Mouse (Mus musculus) forebrain, embryonic 11.5 days (tissue): ENCODE measurements around the gene Ugdh. TPM values are rescaled to one million over a fixed set of nuclear protein-coding genes. Genes with fewer than 3 reads are reported as not detected.
A peak's percentile ranks its signal among the peaks of the same experiment; 100 is the strongest.

Experiments used
- ATAC-seq: fragments of 200-750 bp; cut with Nextera tagmentation; replicated peaks from 2 replicates; pipeline ENCODE4 v1.8.0; 2017; ENCODE audit warnings: moderate TSS enrichment; ENCODE audit not compliant: low FRiP score
- DNase-seq: peaks from one replicate; pipeline ENCODE4 v3.0.0-alpha.2; 2017; ENCODE audit warnings: low spot score
- H3K27ac ChIP-seq: fragments of 300-500 bp; sonication (generic); 2 replicates; pipeline ENCODE4 v1.5.1; 2014; ENCODE audit warnings: low read depth, low read length
- H3K27me3 ChIP-seq: fragments of 300-500 bp; sonication (generic); 2 replicates; pipeline ENCODE4 v1.6.1; 2014; ENCODE audit warnings: mild to moderate bottlenecking, low read length, mixed read lengths; ENCODE audit not compliant: control insufficient read depth, insufficient read depth
- H3K36me3 ChIP-seq: fragments of 300-500 bp; sonication (generic); 2 replicates; pipeline ENCODE4 v1.6.1; 2014; ENCODE audit warnings: mild to moderate bottlenecking, low read length, moderate library complexity, mixed read lengths; ENCODE audit not compliant: control insufficient read depth, insufficient read depth
- H3K4me1 ChIP-seq: fragments of 300-500 bp; sonication (generic); replicated peaks from 2 replicates; pipeline ENCODE4 v1.6.1; 2014; ENCODE audit warnings: low read length, mixed read lengths; ENCODE audit not compliant: control insufficient read depth, insufficient read depth
- H3K4me2 ChIP-seq: fragments of 300-500 bp; sonication (generic); 2 replicates; pipeline ENCODE4 v1.6.1; 2014; ENCODE audit warnings: low read depth, mild to moderate bottlenecking, low read length, moderate library complexity, mixed read lengths; ENCODE audit not compliant: severe bottlenecking
- H3K4me3 ChIP-seq: fragments of 300-500 bp; sonication (generic); 2 replicates; pipeline ENCODE4 v1.5.1; 2014; ENCODE audit warnings: low read depth, low read length
- H3K9ac ChIP-seq: fragments of 300-500 bp; sonication (generic); 2 replicates; pipeline ENCODE4 v1.6.1; 2014; ENCODE audit warnings: low read length
- H3K9me3 ChIP-seq: fragments of 300-500 bp; sonication (generic); 2 replicates; pipeline ENCODE4 v1.6.1; 2016; ENCODE audit warnings: low read length, mixed read lengths; ENCODE audit not compliant: control insufficient read depth
- WGBS: fragments of 180-500 bp; shearing (Covaris S2); extraction: QIAGEN DNeasy Blood & Tissue Kit; methylation state at CpG from one replicate; pipeline ENCODE4 v1.1.7; 2014; 5-methylcytosine and 5-hydroxymethylcytosine counted together
- polyA plus RNA-seq: library from polyadenylated mRNA; unstranded; fragments of >200 nt; fragmentation: Nextera tagmentation; extraction: Ambion mirVana; gene quantifications from 2 replicates; pipeline ENCODE4 v1.2.1, GENCODE M21; 2014

Gene Ugdh
- polyA plus RNA-seq, 1 experiment from 2014 or later = 69.0 TPM

DNA sequence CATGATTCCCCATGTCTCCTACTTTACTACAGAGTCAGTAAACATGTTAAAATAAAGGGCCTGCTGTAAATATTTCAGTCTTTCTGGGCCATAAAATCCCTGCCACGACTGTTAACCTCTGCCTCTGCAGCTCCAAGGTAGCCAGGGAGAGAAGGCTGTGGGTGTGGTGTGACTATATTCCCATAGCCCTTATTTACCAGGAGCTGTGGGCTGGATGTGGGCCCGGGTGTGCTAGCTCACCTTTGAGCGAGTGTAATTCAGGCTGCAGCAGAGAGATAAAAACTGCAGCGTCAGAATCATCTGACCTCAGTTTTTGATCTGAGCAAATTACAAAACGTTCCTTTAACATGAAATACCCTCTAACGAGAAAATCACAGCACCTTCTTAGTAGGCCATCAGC, 14.9 kb downstream of the Ugdh start:
- Histone ChIP-seq H3K36me3 (no peaks in the 10 kb centered on the region; the same call in 1 of the 2 replicates), H3K4me3 (no peak overlapping the region), H3K4me1 (no peaks in the 10 kb centered on the region), H3K9me3 (no peaks in the 10 kb centered on the region), H3K27ac (no peak overlapping the region), H3K9ac (no peak overlapping the region), H3K27me3 (no peaks in the 10 kb centered on the region), H3K4me2 (no peak overlapping the region)
- DNase-seq = no peak
- WGBS = 81% methylated on average over 6 of the region's 6 CpGs
- ATAC-seq = no peak

DNA sequence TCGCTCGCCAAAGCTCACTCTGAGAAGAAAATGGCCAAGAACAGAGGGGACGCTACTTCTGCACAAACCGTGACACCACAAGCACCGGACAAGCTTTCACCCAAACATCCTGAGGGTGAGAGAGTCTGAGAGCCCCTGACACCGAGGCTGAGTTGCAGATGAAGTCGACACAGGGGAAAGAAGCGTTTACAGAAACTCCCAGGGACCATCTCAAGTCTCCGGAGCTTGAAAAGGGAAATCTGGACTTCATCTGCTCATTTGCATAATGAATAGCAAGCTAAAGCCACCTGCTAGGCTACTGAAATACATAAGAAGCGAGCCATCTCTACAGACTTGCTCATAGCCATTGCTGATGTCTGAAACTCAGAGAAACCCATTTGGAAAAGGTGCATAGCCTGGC, 16.6 kb downstream of the Ugdh start:
- no peak overlapping the region for H3K9ac ChIP-seq
- DNase-seq (no peak), ATAC-seq (no peak)
- H3K9me3 ChIP-seq = no peaks in the 10 kb centered on the region
- H3K27me3 ChIP-seq = no peaks in the 10 kb centered on the region
- no peak overlapping the region for H3K4me3 ChIP-seq
- 81% methylated on average over 10 of the region's 10 CpGs for WGBS
- H3K36me3 ChIP-seq = no peaks in the 10 kb centered on the region; the same call in 1 of the 2 replicates
- H3K4me2 ChIP-seq = no peak overlapping the region
- no peak overlapping the region for H3K27ac ChIP-seq
- H3K4me1 ChIP-seq = 0 out of 2 replicates have a peak, but pooled peaks cover 2% of the 10 kb centered on the region

DNA sequence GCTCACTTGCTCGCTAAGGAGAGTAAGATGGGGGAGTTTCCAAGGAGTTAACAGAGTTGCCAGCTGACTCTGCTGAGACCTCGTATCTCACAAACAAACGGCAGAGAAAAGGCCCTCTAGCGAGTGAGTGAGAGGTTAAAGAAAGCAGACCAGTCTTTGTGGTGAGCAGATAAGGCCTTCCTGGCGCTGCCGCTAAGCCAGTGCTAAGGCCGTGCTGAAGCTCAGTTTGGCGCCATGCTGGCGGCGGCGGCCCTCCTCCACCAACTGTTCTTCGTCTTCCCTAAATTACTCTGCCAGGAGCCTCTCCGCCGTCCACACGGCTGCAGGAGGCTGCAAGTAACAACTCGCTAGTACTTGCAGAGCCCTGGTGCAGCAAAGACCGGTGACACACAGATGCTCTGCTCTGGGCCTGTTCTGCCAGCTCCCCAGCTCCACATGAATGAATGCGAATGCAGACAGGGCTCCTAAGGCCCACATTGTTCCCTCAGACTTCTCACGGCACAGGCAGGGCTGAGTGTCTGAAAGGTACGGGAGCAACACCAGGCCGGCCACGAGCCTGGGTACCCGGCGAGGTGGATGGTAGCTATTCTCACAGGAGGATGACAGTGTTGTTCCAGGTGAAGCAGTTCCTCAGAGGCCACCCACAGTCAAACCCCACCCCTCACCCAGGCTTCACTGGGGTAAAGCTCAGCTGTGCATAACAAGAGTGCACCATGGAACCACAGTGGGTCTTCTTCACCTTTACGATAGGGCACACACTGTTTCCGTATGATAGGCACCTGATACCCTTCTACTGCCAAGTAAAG, 19.9 kb downstream of the Ugdh start:
- no peaks in the 10 kb centered on the region; the same call in 1 of the 2 replicates for H3K36me3 ChIP-seq
- H3K4me3 ChIP-seq = no peak overlapping the region
- peak; percentile 63 for DNase-seq
- H3K4me1 ChIP-seq = 0 out of 2 replicates have a peak, but pooled peaks cover 2% of the 10 kb centered on the region
- 15% methylated on average over 26 of the region's 26 CpGs for WGBS
- ATAC-seq = 0 out of 2 replicates have a peak, but pooled peaks have one; percentile 39
- peak overlapping the region; percentile 26; the same call in 1 of the 2 replicates for H3K4me2 ChIP-seq
- peak overlapping the region; percentile 53 for H3K9ac ChIP-seq
- H3K9me3 ChIP-seq = no peaks in the 10 kb centered on the region
- H3K27me3 ChIP-seq = no peaks in the 10 kb centered on the region
- H3K27ac ChIP-seq = no peak overlapping the region; the same call in 1 of the 2 replicates

DNA sequence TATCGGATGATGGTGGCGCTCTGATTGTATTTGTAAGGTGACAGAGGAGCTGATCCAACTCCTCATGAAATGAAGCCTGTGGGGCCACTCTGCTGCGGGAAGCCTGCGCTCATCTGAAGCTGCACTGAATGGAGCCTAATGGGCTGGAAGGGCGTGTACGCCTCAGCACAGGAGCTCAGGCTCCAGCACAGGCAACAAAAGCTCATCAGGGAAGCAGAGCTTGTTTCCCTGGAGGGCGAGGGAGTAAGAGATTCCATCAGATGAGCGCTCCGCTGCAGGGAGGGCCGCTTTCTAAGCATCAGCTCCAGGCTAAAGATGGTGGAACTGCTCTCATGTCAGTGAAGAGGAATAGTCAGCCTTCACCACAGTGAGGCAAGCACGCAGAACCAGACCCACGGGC, 27.8 kb downstream of the Ugdh start:
- Histone ChIP-seq H3K27ac (no peak overlapping the region), H3K4me2 (no peak overlapping the region), H3K4me3 (no peak overlapping the region), H3K9ac (no peak overlapping the region), H3K9me3 (no peaks in the 10 kb centered on the region), H3K4me1 (peaks cover 4% of the 10 kb centered on the region; the same call in 1 of the 2 replicates), H3K27me3 (no peaks in the 10 kb centered on the region), H3K36me3 (no peaks in the 10 kb centered on the region; the same call in none of the 2 replicates)
- WGBS = 16% methylated on average over 12 of the region's 12 CpGs
- DNase-seq (no peak), ATAC-seq (peak; percentile 63; the same call in 1 of the 2 replicates)

DNA sequence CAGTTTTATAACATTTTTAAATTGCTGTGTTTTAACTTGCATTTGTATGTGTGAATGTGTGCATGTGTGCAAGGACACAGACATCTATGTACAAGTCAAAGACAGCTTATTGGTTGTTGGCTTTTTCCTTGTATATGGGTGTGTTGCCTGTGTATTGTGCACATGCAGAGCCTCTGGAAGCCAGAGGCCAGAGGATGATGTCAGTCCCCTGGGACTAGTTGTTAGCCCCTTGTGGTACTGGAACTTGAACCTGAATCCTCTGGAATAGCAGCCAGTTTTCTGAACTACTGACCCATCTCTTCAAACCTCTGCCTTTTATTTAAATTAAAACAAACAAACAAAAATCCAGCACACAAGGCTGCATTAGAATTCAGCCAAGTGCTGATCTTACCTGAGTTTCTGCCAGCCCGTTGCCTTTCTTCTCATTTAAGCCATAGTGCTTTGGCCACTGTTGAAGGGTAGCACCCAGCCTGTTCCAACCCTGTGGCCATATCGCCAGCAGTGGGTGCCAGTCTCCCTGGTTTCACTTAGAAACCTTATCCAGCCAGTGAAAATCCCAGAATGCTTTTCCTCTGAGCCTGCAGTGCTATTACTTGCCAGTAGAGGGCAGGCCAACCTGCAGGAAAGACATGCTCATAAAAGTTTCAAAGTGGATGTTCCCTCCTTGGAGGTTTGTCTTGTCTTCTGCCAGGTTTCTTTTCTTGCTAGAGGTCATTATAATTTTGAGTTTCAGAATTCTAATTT, 34.3 kb downstream of the Ugdh start:
- 31% methylated on average over 2 of the region's 2 CpGs for WGBS
- no peak overlapping the region for H3K4me3 ChIP-seq
- ATAC-seq = no peak
- H3K4me1 ChIP-seq = no peaks in the 10 kb centered on the region
- peak; percentile 79 for DNase-seq
- H3K27me3 ChIP-seq = no peaks in the 10 kb centered on the region
- H3K27ac ChIP-seq = no peak overlapping the region
- no peaks in the 10 kb centered on the region for H3K9me3 ChIP-seq
- H3K4me2 ChIP-seq = no peak overlapping the region
- H3K36me3 ChIP-seq = no peaks in the 10 kb centered on the region; the same call in none of the 2 replicates
- H3K9ac ChIP-seq = no peak overlapping the region

DNA sequence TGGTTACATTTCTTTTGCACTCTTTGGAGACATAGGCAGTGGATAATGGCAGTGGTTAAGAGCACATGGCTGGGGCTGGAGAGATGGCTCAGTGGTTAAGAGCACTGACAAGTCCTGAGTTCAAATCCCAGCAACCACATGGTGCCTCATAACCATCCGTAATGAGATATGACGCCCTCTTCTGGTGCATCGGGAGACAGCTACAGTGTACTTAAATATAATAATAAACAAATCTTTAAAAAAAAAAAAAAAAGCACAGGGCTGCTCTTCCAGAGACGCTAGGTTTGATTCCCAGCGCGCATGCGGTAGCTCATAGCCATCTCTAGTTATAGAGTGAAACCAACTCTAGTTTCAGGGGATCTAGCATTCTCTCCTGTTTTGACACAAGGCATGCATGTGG, 41.3 kb downstream of the Ugdh start:
- ATAC-seq (no peak), DNase-seq (no peak)
- Histone ChIP-seq H3K36me3 (peaks cover 7% of the 10 kb centered on the region; the same call in 1 of the 2 replicates), H3K9ac (no peak overlapping the region), H3K4me1 (peaks cover 5% of the 10 kb centered on the region), H3K9me3 (no peaks in the 10 kb centered on the region), H3K4me2 (no peak overlapping the region), H3K4me3 (no peak overlapping the region), H3K27ac (no peak overlapping the region), H3K27me3 (no peaks in the 10 kb centered on the region)
- WGBS = 94% methylated on average over 7 of the region's 7 CpGs

DNA sequence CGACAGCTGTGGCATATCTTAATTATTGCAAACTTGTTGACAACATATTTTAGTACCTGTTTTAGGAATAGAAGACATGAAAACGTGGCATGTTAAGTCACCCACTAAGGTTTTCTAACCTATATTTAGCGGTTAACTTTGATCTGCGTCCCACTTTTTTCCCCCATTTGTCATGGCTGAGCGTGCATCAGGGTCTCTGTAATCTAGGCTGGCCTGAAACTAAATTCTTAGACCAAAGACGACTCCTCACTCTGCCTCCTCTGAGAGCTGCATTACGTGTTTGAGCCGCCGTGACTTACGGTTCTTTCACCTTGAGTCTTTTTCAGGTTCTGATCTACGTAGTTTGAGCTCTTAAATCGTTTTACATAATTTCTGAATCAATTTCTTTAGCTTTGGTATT, 44.0 kb downstream of the Ugdh start:
- WGBS = 3% methylated on average over 12 of the region's 12 CpGs
- Histone ChIP-seq H3K4me1 (peaks cover 7% of the 10 kb centered on the region), H3K27ac (no peak overlapping the region), H3K36me3 (peaks cover 15% of the 10 kb centered on the region; the same call in 1 of the 2 replicates), H3K4me2 (peak overlapping the region; percentile 65), H3K4me3 (peak overlapping the region; percentile 97), H3K27me3 (no peaks in the 10 kb centered on the region), H3K9me3 (no peaks in the 10 kb centered on the region), H3K9ac (peak overlapping the region; percentile 69)
- ATAC-seq (peak; percentile 28), DNase-seq (no peak)

DNA sequence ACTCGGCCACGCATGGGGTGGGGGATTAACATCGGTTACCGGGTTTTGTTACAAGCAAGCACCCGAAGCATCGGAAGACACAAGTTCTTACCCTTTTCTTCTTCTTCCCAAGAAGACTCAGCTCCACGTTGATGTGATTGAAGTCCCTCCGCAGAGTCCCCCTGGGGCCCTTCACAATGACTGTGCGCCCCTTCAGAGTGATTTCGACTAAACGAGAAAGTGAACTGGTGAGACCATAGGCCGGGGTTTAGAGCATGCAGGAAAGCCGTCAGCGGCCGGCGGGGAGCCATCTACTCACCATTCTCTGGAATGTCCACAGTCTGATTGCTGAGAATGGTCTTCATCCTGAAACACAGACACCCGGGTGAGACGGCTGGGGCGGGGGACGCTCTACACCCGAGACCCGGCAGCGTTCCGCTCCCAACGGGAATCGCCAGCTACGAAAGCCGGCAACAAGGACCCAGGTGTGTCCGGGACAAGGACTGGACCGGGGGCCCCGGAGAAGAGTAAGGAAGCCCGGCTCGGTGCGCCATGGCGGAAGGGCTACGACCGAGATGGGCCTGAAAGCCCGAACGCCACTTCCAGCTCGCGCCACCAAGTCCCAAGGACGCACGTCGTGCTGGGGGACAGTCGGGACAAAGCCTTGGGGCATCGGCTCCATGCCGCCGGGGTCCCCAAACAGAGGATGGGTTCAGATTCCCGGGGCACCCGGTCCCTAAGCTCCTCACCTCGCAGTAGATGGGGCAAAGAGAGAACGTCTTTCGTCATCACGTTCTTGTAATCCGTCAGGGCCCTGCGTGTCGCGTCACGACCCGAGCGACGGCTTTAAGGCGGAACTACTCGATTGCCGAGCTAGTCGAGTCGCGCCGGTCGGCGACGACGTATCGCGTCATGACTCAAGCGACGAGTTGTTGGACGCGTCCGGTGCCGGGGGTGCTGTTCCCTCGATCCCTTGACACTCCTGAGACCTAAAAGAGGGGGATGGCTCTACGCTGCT, 44.8 kb downstream of the Ugdh start, which contains the start of the genes Rpl9 and Lias:
Gene Rpl9, minus strand, starts transcription at position 797 of the 997 bp plus-strand sequence.
Gene Lias, plus strand, starts transcription at position 850 of the 997 bp plus-strand sequence.
- Histone ChIP-seq H3K4me3 (peak within 1 kb of the TSS; percentile 97), H3K36me3 (peaks cover 15% of the 10 kb centered on the region; the same call in 1 of the 2 replicates), H3K9ac (peak within 1 kb of the TSS; percentile 98), H3K27me3 (no peaks in the 10 kb centered on the region), H3K4me1 (peaks cover 7% of the 10 kb centered on the region), H3K4me2 (peak within 1 kb of the TSS; percentile 80), H3K27ac (peak within 1 kb of the TSS; percentile 82), H3K9me3 (no peaks in the 10 kb centered on the region)
- under 1% methylated on average over 83 of the region's 83 CpGs for WGBS
- ATAC-seq = peak; percentile 97
- DNase-seq = peak; percentile 99
